In genomic region chr1:88224029-88224776, GRCm38 (mm10) we compare ENCODE assay signal across 11 mouse cellular contexts. TPM values are rescaled to one million over a fixed set of nuclear protein-coding genes. Genes with fewer than 3 reads are reported as not detected.
A peak's percentile ranks its signal among the peaks of the same experiment; 100 is the strongest.
DNase-seq lines count a peak whose midpoint lies in the region; ATAC-seq and TF ChIP-seq lines count a peak whose summit lies in the region.
"Had no signal": no experiment of that assay in that cellular context is flagged by ENCODE, and none has a peak within 500 bp of the region (broad histone marks: within the 10 kb centered on the region; RNA-seq: fewer than 3 reads in every experiment).

No protein-coding gene starts in this region.

- ATAC-seq in CD4-positive, CD25-positive, alpha-beta regulatory T cell, adult 4 months: no peak

- peak; percentile 12 for DNase-seq in CD4-positive, CD25-positive, alpha-beta regulatory T cell, adult 2 months (ENCODE audit: low read depth, low spot score)
- DNase-seq in liver, adult 2 months (ENCODE audit: extremely low read depth, low read depth, low spot score): peak; percentile 100
- DNase-seq in liver: no peak
- peak; percentile 80 for DNase-seq in heart, embryonic 10.5 days (ENCODE audit: low spot score)
- peak; percentile 58 for DNase-seq in ovary, postnatal 10 days (ENCODE audit: low spot score)
- no peak for DNase-seq in T-cell, adult 2 months (ENCODE audit: low spot score)
- DNase-seq in retina, embryonic 14.5 days (ENCODE audit: low spot score): no peak
- DNase-seq: left cerebral cortex, postnatal 4 days had no signal

- H3K27ac ChIP-seq in liver, adult 2 months (replicated peaks; ENCODE audit: insufficient read depth, low read depth, low read length): no peak overlapping the region
- H3K27ac ChIP-seq in heart, embryonic 10.5 days: no peak overlapping the region

- 19% methylated on average over 2 of the region's 2 CpGs for WGBS in liver, adult 2 months
- WGBS in heart, embryonic 10.5 days: 64% methylated on average over 2 of the region's 2 CpGs

- TF ChIP-seq CTCF in liver, adult 2 months (IDR thresholded peaks at IDR 0.05; ENCODE audit: low read depth, low read length): no peak

- no peaks in the 10 kb centered on the region for H3K27me3 ChIP-seq in liver, adult 2 months (ENCODE audit: control insufficient read depth, insufficient read depth, low read length)
- H3K27me3 ChIP-seq in heart, embryonic 10.5 days (ENCODE audit: insufficient read depth, poor library complexity, severe bottlenecking): no peaks in the 10 kb centered on the region

- H3K9me3 ChIP-seq in heart, embryonic 10.5 days: peaks cover 40% of the 10 kb centered on the region

- TF ChIP-seq POLR2A in liver, adult 2 months (IDR thresholded peaks at IDR 0.05; ENCODE audit: extremely low read depth, insufficient read depth, low read length): no peak

- no peaks in the 10 kb centered on the region for H3K79me2 ChIP-seq in liver, adult 2 months (ENCODE audit: control insufficient read depth, insufficient read depth, low read length)

- no peaks in the 10 kb centered on the region for H3K36me3 ChIP-seq in liver, adult 2 months (ENCODE audit: control insufficient read depth, insufficient read depth, low read length)
- H3K36me3 ChIP-seq in heart, embryonic 10.5 days: no peaks in the 10 kb centered on the region

- peaks cover 2% of the 10 kb centered on the region; the same call in 1 of the 2 replicates for H3K4me1 ChIP-seq in liver, adult 2 months (ENCODE audit: control insufficient read depth, insufficient read depth, low read length)
- no peaks in the 10 kb centered on the region for H3K4me1 ChIP-seq in heart, embryonic 10.5 days

- H3K9ac ChIP-seq in liver, adult 2 months (ENCODE audit: low read depth, low read length): no peak overlapping the region

- H3K4me3 ChIP-seq in liver, adult 2 months (ENCODE audit: insufficient read depth, low read depth, low read length): no peak overlapping the region
- no peak overlapping the region for H3K4me3 ChIP-seq in heart, embryonic 10.5 days

RNA-seq across cellular contexts. Expression of gene Mroh2a, which starts 2.6 kb away (rescaled TPM):
- 1 to 10 TPM; 1.4 to 1.6 TPM for polyA plus RNA-seq in CD4-positive, CD25-positive, alpha-beta regulatory T cell, adult 4 months (2017; shearing (Covaris generic))
- total RNA-seq in liver, adult 2 months (2014; rRNA removed): 0.27 and 1.0 TPM in 2 replicates
- polyA plus RNA-seq in liver, adult 2 months (2012; rRNA removed): 0.77 and 0.82 TPM in 2 replicates
- polyA plus RNA-seq in heart, embryonic 10.5 days (2016; fragmentation: Nextera tagmentation; extraction: Ambion mirVana): 0.58 and 0.82 TPM in 2 replicates

RNA-seq across cellular contexts. Expression of gene Ugt1a1, which starts 12.4 kb away (rescaled TPM):
- polyA plus RNA-seq in CD4-positive, CD25-positive, alpha-beta regulatory T cell, adult 4 months (2017; shearing (Covaris generic)): not detected
- total RNA-seq in liver, adult 2 months (2014; rRNA removed): 662 and 719 TPM in 2 replicates
- polyA plus RNA-seq in liver, adult 2 months (2012; rRNA removed): 408 and 574 TPM in 2 replicates
- not detected in 2 replicates for polyA plus RNA-seq in heart, embryonic 10.5 days (2016; fragmentation: Nextera tagmentation; extraction: Ambion mirVana)
- total RNA-seq: megakaryocyte-erythroid progenitor cell, adult 5-6 weeks had no signal
- polyA plus RNA-seq: neural tube, embryonic 14.5 days had no signal

RNA-seq across cellular contexts. Expression of gene Dnajb3, which starts 18.6 kb away (rescaled TPM):
- under 1 TPM; 0.63 to 0.73 TPM for polyA plus RNA-seq in CD4-positive, CD25-positive, alpha-beta regulatory T cell, adult 4 months (2017; shearing (Covaris generic))
- total RNA-seq in liver, adult 2 months (2014; rRNA removed): not detected in 2 replicates
- 0.17 TPM in 1 of 2 replicates, not detected in the other for polyA plus RNA-seq in liver, adult 2 months (2012; rRNA removed)
- polyA plus RNA-seq in heart, embryonic 10.5 days (2016; fragmentation: Nextera tagmentation; extraction: Ambion mirVana): 8.1 and 9.9 TPM in 2 replicates

RNA-seq across cellular contexts. Expression of gene Ugt1a2, which starts 23.8 kb away (rescaled TPM):
- polyA plus RNA-seq in CD4-positive, CD25-positive, alpha-beta regulatory T cell, adult 4 months (2017; shearing (Covaris generic)): not detected
- total RNA-seq in liver, adult 2 months (2014; rRNA removed): 9.5 and 10.4 TPM in 2 replicates
- polyA plus RNA-seq in liver, adult 2 months (2012; rRNA removed): 0.29 and 0.57 TPM in 2 replicates
- polyA plus RNA-seq in heart, embryonic 10.5 days (2016; fragmentation: Nextera tagmentation; extraction: Ambion mirVana): 0.13 TPM in 1 of 2 replicates, not detected in the other
- total RNA-seq: megakaryocyte-erythroid progenitor cell, adult 5-6 weeks had no signal

RNA-seq across cellular contexts. Expression of gene Hjurp, which starts 53.2 kb away (rescaled TPM):
- 10 to 100 TPM; 56.6 to 72.9 TPM for polyA plus RNA-seq in CD4-positive, CD25-positive, alpha-beta regulatory T cell, adult 4 months (2017; shearing (Covaris generic))
- 78.7 and 90.1 TPM in 2 replicates for total RNA-seq in liver, adult 2 months (2014; rRNA removed)
- 31.4 and 32.8 TPM in 2 replicates for polyA plus RNA-seq in liver, adult 2 months (2012; rRNA removed)
- polyA plus RNA-seq in heart, embryonic 10.5 days (2016; fragmentation: Nextera tagmentation; extraction: Ambion mirVana): 143 and 155 TPM in 2 replicates

Comparison
In these comparisons a context has a peak if more than half of its experiments do, and no peak if none do; other contexts are left out.
1. DNase-seq: peak in CD4-positive, CD25-positive, alpha-beta regulatory T cell, adult 2 months (single experiment), liver, adult 2 months (single experiment), heart, embryonic 10.5 days (single experiment) and ovary, postnatal 10 days (single experiment); none in liver (single experiment), T-cell, adult 2 months (single experiment) and retina, embryonic 14.5 days (single experiment).
2. RNA of gene Ugt1a1, which starts 12.4 kb away (polyA plus RNA-seq): 408 to 574 TPM in liver, adult 2 months; not detected in CD4-positive, CD25-positive, alpha-beta regulatory T cell, adult 4 months and not detected in heart, embryonic 10.5 days; every median in the first group is over 100 times any median in the second.